Mouse (Mus musculus) frontal cortex, postnatal 10 days (tissue): ENCODE data around the gene Dnaaf5.

ENCODE experiments used
- DNase-seq, 2 experiments: peaks; one replicate each; pipeline ENCODE4 v3.0.0; 2022; ENCODE audit warnings: low spot score in 2 of 2, mixed read lengths in 1 of 2

Dnaaf5 gene

DNA sequence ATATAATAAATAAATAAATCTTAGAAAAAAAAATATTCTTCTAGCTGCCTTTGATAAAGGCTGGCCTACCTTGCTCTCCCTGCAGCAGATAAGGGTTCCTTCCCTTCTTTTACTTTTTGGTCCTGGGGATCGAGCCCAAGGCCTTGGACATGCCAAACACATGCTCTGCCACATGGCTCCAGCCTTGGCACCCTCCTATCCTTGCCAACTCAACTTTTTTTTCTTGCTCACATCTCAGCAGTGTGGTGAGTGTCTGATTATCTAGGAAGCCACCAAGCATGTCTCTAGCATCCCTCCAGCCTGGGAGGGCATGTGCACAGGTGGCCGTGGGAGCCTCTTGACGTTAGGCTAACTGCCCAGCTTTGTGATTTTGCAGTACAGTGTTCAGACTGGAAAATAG is 78.3 kb downstream of the Dnaaf5 start:
- no peak for DNase-seq

DNA sequence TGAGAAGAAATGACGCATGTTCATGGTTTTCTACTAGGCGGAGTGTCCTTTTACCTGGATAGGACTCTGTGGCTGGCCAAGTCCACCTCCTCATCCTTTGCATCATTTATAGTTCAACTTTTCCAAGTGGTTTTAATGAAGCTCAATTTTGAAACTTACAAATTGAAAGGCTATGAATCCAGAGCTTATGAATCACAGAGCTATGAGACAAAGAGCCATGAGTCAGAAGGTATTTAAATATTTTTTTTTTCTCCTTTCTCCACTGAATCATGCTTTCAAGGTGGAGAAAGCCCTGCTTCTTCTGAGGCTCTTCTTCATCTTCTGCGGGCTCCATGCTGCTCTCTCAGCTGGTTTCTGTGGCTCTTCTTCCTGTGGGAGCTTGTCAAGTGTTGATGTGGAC is 79.7 kb downstream of the Dnaaf5 start:
- DNase-seq: no peak

DNA sequence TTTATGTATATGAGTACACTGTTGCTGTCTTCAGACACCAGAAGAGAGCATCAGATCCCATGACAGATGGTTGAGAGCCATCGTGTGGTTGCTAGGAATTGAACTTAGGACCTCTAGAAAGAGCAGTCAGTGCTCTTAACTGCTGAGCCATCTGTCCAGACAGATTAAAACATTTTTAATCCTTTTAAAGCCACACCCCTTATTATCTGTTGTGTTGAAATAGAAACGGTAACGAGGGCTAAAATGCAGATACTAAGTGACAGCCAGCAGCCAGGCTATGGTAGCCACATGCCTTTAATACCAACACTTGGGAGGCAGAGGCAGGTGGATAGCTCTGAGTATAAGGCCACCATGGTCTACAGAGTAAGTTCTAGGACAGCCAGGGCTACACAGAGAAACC is 82.1 kb downstream of the Dnaaf5 start:
- DNase-seq: no peak

DNA sequence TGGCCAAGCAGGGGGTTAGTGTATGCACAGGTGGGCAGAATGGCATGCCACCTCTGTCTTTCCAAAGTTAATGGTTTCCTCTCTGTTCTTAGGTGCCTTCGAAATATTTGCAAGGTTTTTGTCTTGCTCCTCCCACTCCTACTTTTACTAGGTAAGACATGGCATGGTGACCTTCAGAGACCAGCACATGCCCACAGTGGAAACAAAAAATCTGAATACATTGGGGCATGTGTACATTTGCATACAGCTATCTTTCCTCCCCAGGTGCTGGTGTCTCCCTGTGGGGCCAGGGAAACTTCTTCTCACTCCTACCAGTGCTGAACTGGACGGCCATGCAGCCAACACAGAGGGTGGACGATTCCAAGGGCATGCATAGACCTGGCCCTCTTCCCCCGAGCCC is 84.4 kb downstream of the Dnaaf5 start:
- DNase-seq: no peak
